Mouse (Mus musculus) spleen, postnatal 36 days (tissue): ENCODE results near the gene Smim14.
"Not testable (repeated sequence)": the region's sequence is repeated elsewhere in the genome, so short reads cannot be mapped to it uniquely, and the experiment has no call there.

ENCODE experiments used
- DNase-seq, 2 experiments: peaks; one replicate each; pipeline ENCODE4 v3.0.0; 2022; ENCODE audit warnings: low spot score in 2 of 2, mixed read lengths in 1 of 2

Gene Smim14

GRCm38 (mm10) chr5:65521803-65522202 is 15.2 kb downstream of the Smim14 start:
- DNase-seq = no peak

GRCm38 (mm10) chr5:65514635-65515278 is 22.2 kb downstream of the Smim14 start:
- peak; percentile 45 to 60 for DNase-seq

GRCm38 (mm10) chr5:65513506-65513905 is 23.5 kb downstream of the Smim14 start:
- no peak for DNase-seq

- no peak for DNase-seq
These were observed 28.6 kb downstream of the Smim14 start for GRCm38 (mm10) chr5:65508395-65508794.

GRCm38 (mm10) chr5:65505786-65506185 is 31.2 kb downstream of the Smim14 start:
- no peak for DNase-seq

GRCm38 (mm10) chr5:65501407-65501806 is 35.6 kb downstream of the Smim14 start:
- DNase-seq = no peak

GRCm38 (mm10) chr5:65500231-65500630 is 36.8 kb downstream of the Smim14 start:
- no peak for DNase-seq

GRCm38 (mm10) chr5:65492716-65493531 is 44.1 kb downstream of the Smim14 start, which contains the start of gene Gm43552:
Gm43552 (minus strand) TSS chr5:65492833.
- DNase-seq = peak; percentile 98 to 99

- DNase-seq = peak; percentile 78 to 83
These were observed 44.9 kb downstream of the Smim14 start for GRCm38 (mm10) chr5:65491767-65492715.

GRCm38 (mm10) chr5:65489830-65490229 is 47.2 kb downstream of the Smim14 start:
- peak in 1 of 2 experiments; percentile 30 for DNase-seq

- DNase-seq = peak; percentile 22 to 40
These were observed 48.3 kb downstream of the Smim14 start for GRCm38 (mm10) chr5:65488725-65489124.

- DNase-seq = peak; percentile 55 to 60
These were observed 49.6 kb downstream of the Smim14 start for GRCm38 (mm10) chr5:65487381-65487780.

GRCm38 (mm10) chr5:65486514-65486913 is 50.5 kb downstream of the Smim14 start:
- DNase-seq = peak; percentile 31 to 50

GRCm38 (mm10) chr5:65482996-65483395 is 54.0 kb downstream of the Smim14 start:
- DNase-seq = no peak

GRCm38 (mm10) chr5:65480511-65480910 is 56.5 kb downstream of the Smim14 start:
- DNase-seq = peak; percentile 27 to 48

GRCm38 (mm10) chr5:65479681-65480445 is 57.1 kb downstream of the Smim14 start:
- DNase-seq = no peak

GRCm38 (mm10) chr5:65478224-65478623 is 58.8 kb downstream of the Smim14 start:
- DNase-seq = peak; percentile 50 to 55

GRCm38 (mm10) chr5:65476739-65477138 is 60.2 kb downstream of the Smim14 start:
- not testable (repeated sequence) for DNase-seq

GRCm38 (mm10) chr5:65475806-65476205 is 61.2 kb downstream of the Smim14 start:
- DNase-seq = peak; percentile 46 to 65

GRCm38 (mm10) chr5:65469766-65470165 is 67.2 kb downstream of the Smim14 start:
- DNase-seq = no peak

- no peak for DNase-seq
These were observed 70.1 kb downstream of the Smim14 start for GRCm38 (mm10) chr5:65466911-65467310.
